Mouse (Mus musculus): ENCODE data around the gene Ralb.

Gene Ralb

DNA sequence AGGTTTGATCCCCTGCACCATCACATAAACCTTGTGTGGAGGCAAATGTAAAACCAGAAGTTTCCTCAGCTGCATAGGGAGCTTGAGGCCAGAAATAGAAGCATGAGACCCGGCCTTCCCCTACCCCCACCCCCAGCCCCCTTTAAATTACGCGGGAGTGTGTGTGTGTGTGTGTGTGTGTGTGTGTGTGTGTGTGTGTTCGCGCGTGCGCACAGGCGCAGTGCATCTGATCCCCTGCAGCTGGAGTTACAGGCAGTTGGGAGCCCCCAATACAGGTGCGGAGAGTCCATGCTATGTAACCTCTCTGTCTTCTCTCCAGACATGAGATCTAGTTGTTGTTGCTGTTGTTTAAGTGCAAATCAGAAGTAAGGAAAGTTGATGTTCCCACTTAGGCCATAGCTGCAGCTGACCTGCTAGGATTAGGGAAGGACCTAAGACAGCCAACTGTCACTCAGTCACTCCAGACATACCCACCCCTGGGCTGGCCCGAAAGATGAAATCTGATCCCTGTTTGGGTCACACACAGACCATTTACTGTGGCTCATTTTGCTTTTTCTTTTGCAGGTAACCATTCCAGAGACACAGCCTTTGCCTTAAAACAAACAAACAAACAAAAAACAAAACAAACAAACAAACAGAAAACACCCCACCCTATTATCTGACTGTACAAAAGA, 16.5 kb downstream of the Ralb start:
- TF ChIP-seq GATA4 (IDR thresholded peaks at IDR 0.05; ENCODE audit: insufficient replicate concordance, low read length), result no peak

DNA sequence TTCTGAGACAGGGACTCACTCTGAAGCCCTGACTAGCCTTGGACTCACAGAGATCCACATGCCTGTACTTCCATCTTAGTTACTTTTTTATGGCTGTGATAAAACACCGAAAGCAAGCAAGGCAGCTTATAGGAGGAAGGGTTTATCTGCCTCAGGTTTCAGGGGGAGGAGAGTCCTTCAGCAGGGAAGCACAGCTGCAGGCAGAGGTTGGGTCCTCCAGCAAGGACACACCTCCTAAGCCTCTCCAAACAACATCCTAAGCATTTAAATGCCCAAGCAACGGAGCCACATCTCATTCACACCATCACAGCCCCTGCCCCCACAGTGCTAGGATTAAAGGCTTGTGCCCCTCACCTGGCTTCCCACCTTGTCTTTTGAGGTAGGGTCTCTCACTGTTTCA, 18.8 kb downstream of the Ralb start:
- TF ChIP-seq GATA4 (IDR thresholded peaks at IDR 0.05; ENCODE audit: insufficient replicate concordance, low read length), result no peak

DNA sequence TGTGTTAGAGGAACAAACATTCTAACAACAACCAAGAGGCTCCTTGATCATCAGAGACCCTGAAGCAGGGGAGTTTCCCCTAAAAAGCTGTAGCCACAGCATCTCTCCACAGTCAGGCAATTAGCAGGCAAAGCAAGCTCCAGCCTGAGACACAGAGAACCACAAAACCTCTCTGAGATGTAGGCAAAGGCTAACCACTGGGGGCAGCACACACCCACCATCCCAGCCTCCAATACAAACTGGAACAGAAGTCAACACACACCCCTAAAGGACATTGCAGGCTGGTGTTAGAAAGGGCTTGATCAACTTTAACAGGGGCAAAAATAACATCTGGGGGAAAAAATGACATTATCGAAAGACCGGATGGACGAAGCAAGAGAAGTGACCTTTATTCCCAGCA, 20.1 kb downstream of the Ralb start:
- TF ChIP-seq GATA4 (IDR thresholded peaks at IDR 0.05; ENCODE audit: insufficient replicate concordance, low read length), result no peak

DNA sequence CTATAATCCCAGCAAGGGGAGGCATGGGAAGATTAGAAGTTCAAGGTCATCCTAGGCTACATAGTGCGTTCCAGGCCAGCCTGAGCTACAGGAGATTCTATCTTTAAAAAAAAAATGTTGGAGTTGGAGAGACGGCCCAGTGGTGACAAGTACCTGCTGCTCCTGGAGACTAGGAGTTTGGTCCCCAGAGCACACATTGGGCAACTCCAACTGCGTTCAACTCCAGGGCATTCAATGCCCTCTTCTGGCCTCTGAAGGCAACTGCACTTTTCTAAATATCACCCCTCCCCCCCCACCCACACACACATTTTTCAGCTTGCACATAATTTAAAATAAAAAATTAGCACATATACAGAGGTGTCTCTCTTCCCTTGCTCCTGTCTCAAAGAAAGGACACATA, 21.7 kb downstream of the Ralb start:
- no peak for TF ChIP-seq GATA4 (IDR thresholded peaks at IDR 0.05; ENCODE audit: insufficient replicate concordance, low read length)

DNA sequence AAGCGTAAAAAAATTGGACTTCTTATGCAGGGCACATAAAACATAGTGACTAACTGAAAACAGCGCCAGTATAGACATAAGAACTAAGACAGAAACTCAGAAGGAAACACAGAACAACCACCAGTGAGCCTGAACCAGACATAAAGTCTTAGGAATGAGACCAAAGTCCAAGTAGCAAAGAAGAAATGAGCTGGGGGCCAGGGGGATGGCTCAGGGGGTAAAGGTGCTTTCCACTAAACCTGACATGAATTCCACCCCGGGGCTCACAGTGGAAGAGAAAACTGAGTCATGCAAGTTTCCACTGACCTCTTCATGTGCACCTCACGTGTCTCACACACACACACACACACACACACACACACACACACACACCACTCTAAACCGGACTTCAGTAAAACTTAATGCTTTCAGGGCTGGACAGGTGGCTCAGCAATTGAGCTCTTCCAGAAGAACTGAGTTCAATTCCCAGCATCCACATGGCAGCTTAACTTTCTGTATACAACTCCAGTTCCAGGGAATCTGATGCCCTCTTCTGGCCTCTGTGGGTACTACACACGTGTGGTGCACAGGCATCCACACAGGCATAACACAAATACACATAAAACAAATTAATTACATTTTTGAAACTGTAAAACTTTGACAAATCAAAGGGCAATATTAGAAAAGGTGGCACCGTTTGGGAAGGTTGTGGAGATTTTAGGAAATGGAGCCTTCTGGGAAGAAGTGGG, 23.2 kb downstream of the Ralb start:
- no peak for TF ChIP-seq GATA4 (IDR thresholded peaks at IDR 0.05; ENCODE audit: insufficient replicate concordance, low read length)

DNA sequence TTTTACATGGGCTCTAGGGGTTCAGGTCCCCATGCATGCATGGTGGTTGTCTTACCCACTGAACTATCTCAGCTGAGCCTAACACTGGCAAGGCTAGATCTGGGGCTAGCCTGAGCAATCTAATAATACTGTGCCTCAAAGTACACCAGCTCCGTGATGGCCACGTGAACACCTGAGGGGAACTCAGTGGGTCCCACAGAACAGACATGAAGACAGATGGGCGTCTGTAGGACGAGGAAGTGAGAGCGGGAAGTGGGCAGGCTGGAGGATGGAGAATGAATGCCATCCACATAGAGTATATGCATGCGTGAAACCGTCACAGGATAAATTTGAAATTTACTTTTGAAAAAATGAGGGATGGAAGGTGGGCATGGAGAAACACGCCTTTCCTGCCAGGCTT, 23.9 kb downstream of the Ralb start:
- TF ChIP-seq GATA4 (IDR thresholded peaks at IDR 0.05; ENCODE audit: insufficient replicate concordance, low read length), result no peak

DNA sequence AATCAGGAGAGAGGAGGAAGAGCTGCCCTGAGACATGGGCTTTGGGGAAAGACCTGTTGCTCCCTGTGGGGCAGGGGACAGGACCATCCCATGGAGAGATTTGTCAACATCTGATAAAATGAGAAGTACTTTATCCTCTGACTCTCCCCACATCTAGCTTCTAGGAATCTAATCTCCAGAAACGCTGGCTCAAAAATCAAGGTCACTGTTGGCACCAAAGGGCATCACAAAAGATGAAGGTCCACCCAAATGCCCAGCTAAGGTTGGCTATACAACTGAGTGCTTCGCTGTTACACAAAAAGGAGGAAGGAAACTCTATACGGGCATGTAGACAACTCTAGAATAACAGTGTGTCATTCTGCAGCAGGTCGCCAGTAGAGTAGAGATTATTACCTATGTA, 25.0 kb downstream of the Ralb start:
- TF ChIP-seq GATA4 (IDR thresholded peaks at IDR 0.05; ENCODE audit: insufficient replicate concordance, low read length), result no peak

DNA sequence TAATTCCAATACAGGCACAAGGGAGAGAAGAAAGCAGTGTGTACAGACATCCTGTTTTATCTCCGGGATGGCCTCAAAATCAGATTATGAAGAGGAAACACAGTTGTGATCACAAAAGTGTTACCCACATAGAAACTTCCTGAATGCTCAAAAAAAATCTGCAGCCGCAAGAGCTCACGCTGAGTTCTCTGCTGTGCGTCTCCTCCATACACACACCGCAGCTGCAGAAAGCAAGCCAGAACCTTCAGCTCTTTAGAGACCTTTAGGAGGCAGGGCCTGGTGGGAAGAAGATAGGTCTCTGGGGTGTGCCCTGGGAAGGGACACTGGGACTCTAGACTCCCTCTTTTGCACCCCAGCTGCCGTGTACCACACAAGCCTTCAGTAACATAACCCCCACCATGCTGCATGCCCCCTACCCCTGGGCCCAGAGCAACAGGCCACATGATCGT, 27.7 kb downstream of the Ralb start:
- TF ChIP-seq GATA4 (IDR thresholded peaks at IDR 0.05; ENCODE audit: insufficient replicate concordance, low read length), result peak; percentile 14; the same call in 1 of the 2 replicates

DNA sequence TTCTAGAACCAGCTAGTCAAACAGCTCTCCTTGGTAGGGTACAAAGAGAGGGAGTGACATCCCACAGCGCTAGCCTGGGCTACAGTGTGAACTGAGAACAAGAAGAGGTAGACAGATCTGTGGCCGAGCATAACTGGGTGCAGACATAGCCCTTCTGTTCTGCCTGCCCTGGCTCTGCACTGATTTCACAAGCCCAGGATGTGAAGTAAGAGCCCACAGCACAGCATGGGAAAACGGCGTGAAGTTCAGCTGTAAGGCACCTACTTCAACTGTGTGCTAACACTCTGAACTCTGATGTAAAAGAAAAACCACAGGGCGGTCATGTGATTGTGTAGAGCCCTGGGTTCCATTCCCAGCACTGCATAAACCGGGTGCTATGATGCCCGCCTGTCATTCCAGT, 29.9 kb downstream of the Ralb start:
- TF ChIP-seq GATA4 (IDR thresholded peaks at IDR 0.05; ENCODE audit: insufficient replicate concordance, low read length), result no peak

DNA sequence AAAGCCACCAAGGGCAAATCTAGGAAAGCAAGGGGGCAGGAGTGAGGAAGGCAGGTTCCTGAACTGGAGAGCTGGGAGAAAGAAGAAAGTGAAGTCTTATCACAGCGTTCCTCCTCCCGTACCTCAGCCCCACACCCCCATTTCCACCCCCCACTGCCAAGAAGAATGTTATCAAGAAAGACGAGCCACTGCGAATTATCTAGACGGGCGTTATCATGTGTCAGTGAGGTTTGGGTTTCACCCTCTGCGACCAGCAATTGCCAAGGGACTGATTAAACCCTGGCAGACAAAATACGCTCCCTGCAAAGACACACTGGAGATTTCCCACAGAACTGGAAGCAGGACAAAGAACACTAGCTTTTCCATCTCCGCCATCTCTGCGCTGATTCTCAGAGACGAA, 31.9 kb downstream of the Ralb start:
- TF ChIP-seq GATA4 (IDR thresholded peaks at IDR 0.05; ENCODE audit: insufficient replicate concordance, low read length), result no peak

DNA sequence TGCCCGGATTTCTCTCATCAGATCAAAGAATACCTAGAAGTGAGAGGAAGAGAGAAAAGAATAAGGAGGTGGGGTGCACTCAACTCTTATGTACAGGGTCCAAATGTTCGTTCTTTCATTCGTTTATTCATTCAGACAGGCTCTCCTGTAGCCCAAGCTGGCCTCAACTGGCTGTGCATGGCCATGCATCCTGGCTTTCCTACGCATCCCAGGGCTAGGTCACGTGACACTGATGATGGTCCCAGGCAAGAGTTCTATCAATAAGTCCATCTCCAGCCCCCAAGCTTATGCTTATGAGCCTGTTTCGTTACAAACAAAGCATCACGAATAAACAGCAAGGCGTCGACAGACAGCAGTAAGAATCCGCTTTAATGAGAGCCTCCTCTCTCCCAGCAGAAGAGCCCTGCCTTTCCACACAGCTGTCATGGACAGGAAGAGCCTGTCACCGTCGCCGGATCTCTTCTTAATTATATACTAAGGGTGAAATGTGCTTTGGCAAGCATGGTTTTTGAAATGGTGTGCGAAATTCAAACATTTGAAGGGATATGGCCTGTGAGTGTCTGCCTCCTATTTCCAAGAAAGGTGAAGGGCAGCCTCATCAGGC, 32.7 kb downstream of the Ralb start:
- no peak for TF ChIP-seq GATA4 (IDR thresholded peaks at IDR 0.05; ENCODE audit: insufficient replicate concordance, low read length)

DNA sequence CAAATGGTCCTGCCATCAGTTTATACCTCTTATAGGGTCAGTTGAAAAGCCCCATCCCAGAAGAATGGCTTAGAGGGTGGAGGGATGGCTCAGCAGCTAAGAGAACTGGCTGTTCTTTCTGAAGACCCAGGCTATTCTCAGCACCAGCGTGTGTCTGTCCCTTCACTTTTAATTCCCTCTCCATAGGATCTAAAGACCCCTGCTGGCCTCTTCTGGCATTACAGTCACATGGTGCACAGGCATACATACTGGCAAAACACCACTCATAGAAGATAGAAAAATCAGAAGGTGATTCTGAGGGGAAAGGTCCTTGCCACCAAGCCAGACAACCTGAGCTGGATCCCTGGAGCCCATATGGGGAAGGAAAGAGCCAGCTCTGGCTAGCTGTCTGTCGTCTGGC, 41.2 kb downstream of the Ralb start:
- no peak for TF ChIP-seq GATA4 (IDR thresholded peaks at IDR 0.05; ENCODE audit: insufficient replicate concordance, low read length)

DNA sequence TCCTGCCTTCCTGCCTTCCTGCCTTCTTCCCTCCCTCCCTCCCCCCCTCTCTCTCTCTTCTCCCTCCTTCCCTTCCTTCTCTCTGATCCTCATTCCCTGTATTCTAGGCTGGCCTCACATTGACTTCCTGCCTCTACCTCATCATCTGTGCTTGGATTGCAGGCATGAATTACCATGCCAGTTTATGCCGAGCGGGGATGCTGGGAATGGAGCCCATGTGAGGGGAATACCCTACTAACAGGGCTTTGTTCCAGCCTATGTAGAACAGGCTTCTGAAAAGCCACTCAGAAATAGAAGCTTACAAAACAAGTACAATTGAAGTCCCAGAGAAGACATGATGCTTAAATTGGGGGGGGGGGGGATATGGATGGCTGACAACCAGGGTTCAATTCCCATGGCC, 44.5 kb downstream of the Ralb start:
- TF ChIP-seq GATA4 (IDR thresholded peaks at IDR 0.05; ENCODE audit: insufficient replicate concordance, low read length), result no peak

DNA sequence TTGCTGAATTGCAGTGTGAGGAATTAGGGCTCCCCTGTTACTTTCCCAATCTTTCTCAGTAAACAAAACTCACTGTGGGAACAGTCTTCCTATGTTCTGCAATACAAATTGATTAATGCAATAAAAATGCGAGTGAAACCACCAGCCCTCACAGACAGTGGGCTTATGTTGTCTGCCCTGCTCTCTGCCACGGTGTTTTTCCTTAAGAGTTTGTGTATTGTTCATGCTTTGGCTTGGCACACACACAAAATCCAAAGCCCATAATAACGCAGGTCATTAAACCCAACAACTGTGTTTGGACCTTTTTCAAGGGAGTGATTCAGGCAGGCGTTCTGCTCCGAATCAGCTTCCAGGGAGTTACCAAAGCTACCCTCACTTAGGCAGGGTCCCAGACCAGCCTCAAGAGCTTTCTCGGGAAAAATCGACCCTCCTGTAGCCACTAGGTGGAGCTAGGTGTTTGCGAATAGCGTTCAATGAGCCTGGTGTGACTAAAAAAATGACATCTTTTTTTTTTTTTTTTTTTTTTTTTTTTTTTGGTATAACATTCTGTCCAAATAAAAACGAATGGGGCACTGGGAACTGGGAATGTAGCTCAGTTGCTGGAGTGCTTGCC, 46.5 kb downstream of the Ralb start:
- no peak for TF ChIP-seq GATA4 (IDR thresholded peaks at IDR 0.05; ENCODE audit: insufficient replicate concordance, low read length)

DNA sequence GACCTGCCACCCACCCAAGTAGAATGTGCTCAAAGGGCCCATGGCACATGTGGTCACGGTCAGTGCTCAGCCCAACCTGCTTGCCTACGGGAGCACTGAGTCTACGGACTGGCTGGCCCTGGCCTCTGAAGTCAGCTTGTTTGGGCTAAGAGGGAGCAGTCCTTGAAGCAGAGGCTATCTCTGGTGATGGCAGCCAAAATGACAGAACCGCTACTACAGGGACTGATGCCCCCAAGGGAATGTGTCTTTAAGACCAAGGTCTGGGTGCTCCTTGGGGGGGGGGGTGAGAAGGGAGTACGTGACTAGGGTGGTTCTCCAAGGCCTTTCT, 47.1 kb downstream of the Ralb start:
- no peak for TF ChIP-seq GATA4 (IDR thresholded peaks at IDR 0.05; ENCODE audit: insufficient replicate concordance, low read length)

All from liver, adult (tissue).